ENCODE assay signal across 11 mouse cellular contexts in genomic region chr6:77213757-77214409, GRCm38 (mm10). TPM values are rescaled to one million over a fixed set of nuclear protein-coding genes. Genes with fewer than 3 reads are reported as not detected.
DNase-seq lines count a peak whose midpoint lies in the region; ATAC-seq and TF ChIP-seq lines count a peak whose summit lies in the region.
"Had no signal": no experiment of that assay in that cellular context is flagged by ENCODE, and none has a peak within 500 bp of the region (broad histone marks: within the 10 kb centered on the region; RNA-seq: fewer than 3 reads in every experiment).

No protein-coding gene starts in this region.

- no peak overlapping the region for H3K4me3 ChIP-seq in layer of hippocampus, adult 2 months
- no peak overlapping the region for H3K4me3 ChIP-seq in kidney, embryonic 14.5 days (ENCODE audit: low read length)
- H3K4me3 ChIP-seq in neural tube, embryonic 13.5 days, result no peak overlapping the region

- DNase-seq in layer of hippocampus, adult 2 months (ENCODE audit: low spot score in 2 of 2), result no peak
- no peak for DNase-seq in layer of hippocampus, postnatal 36 days
- DNase-seq in cerebellum, postnatal 25 days, result peak; percentile 55 to 61
- no peak for DNase-seq in gastrocnemius, postnatal 10 days
- DNase-seq in liver, result no peak

- no peaks in the 10 kb centered on the region for H3K36me3 ChIP-seq in kidney, embryonic 14.5 days (ENCODE audit: control insufficient read depth, insufficient read depth, low read length)
- no peaks in the 10 kb centered on the region for H3K36me3 ChIP-seq in neural tube, embryonic 13.5 days

- ATAC-seq in kidney, embryonic 14.5 days (ENCODE audit: low FRiP score, low TSS enrichment), result peak; percentile 92
- ATAC-seq in neural tube, embryonic 13.5 days (ENCODE audit: low read depth), result peak; percentile 86
- ATAC-seq in erythroid progenitor cell, adult 5-6 weeks (replicated peaks; ENCODE audit: low FRiP score, poor library complexity, severe bottlenecking), result no peak

- H3K4me2 ChIP-seq in kidney, embryonic 14.5 days (replicated peaks; ENCODE audit: low read depth, low read length), result no peak overlapping the region
- no peak overlapping the region for H3K4me2 ChIP-seq in neural tube, embryonic 13.5 days
- H3K4me2 ChIP-seq: liver, embryonic 11.5 days had no signal

- no peak overlapping the region for H3K9ac ChIP-seq in kidney, embryonic 14.5 days (ENCODE audit: low read depth, low read length)
- 0 out of 2 replicates have a peak overlapping the region, but pooled peaks have one; percentile 6 for H3K9ac ChIP-seq in neural tube, embryonic 13.5 days

- H3K27me3 ChIP-seq in kidney, embryonic 14.5 days (ENCODE audit: control insufficient read depth, insufficient read depth, low read length), result no peaks in the 10 kb centered on the region
- no peaks in the 10 kb centered on the region for H3K27me3 ChIP-seq in neural tube, embryonic 13.5 days

- peak overlapping the region; percentile 61 for H3K27ac ChIP-seq in layer of hippocampus, adult 2 months
- no peak overlapping the region for H3K27ac ChIP-seq in kidney, embryonic 14.5 days (ENCODE audit: low read depth, low read length)
- H3K27ac ChIP-seq in neural tube, embryonic 13.5 days (replicated peaks), result peak overlapping the region; percentile 30; the same call in 1 of the 2 replicates

- no peak for TF ChIP-seq CTCF in layer of hippocampus, adult 2 months (conservative IDR thresholded peaks at IDR 0.05)

- WGBS in kidney, embryonic 14.5 days, result 7% methylated on average over 3 of the region's 3 CpGs
- 0% methylated on average over 3 of the region's 3 CpGs for WGBS in neural tube, embryonic 13.5 days

- peaks cover 8% of the 10 kb centered on the region; the same call in 1 of the 2 replicates for H3K4me1 ChIP-seq in kidney, embryonic 14.5 days (ENCODE audit: control insufficient read depth, insufficient read depth, low read length)
- peaks cover 26% of the 10 kb centered on the region for H3K4me1 ChIP-seq in neural tube, embryonic 13.5 days (replicated peaks)

- no peaks in the 10 kb centered on the region for H3K9me3 ChIP-seq in kidney, embryonic 14.5 days (ENCODE audit: control insufficient read depth, low read length)
- H3K9me3 ChIP-seq in neural tube, embryonic 13.5 days, result no peaks in the 10 kb centered on the region

RNA-seq across cellular contexts. Expression of gene Lrrtm1, which starts 28.6 kb away (rescaled TPM):
- 100 to 1,000 TPM; 105 to 117 TPM for total RNA-seq in layer of hippocampus, adult 2 months (2021)
- 100 to 1,000 TPM; 114 TPM for total RNA-seq in layer of hippocampus, postnatal 36 days (2021)
- polyA plus RNA-seq in kidney, embryonic 14.5 days (2014; fragmentation: Nextera tagmentation; extraction: Ambion mirVana), result 4.2 and 5.0 TPM in 2 replicates
- 42.2 and 44.4 TPM in 2 replicates for polyA plus RNA-seq in neural tube, embryonic 13.5 days (2015; fragmentation: Nextera tagmentation; extraction: Ambion mirVana)
- under 1 TPM; 0.40 to 0.54 TPM for total RNA-seq in gastrocnemius, postnatal 10 days (2021)
- total RNA-seq in erythroid progenitor cell, adult 5-6 weeks (2015; ENCODE audit: low replicate concordance), result not detected in 2 replicates
- not detected in 2 replicates for total RNA-seq in erythroid progenitor cell, adult 5-6 weeks (2017; ENCODE audit: low replicate concordance)
- total RNA-seq: hematopoietic stem cell, adult 5-6 weeks; megakaryocyte, adult 5-6 weeks had no signal

Comparison
In these comparisons a context has a peak if more than half of its experiments do, and no peak if none do; other contexts are left out.
1. DNase-seq: peak in cerebellum, postnatal 25 days (2 of 2); none in layer of hippocampus, adult 2 months (0 of 2), layer of hippocampus, postnatal 36 days (0 of 2), gastrocnemius, postnatal 10 days (single experiment) and liver (single experiment).
2. RNA of gene Lrrtm1, which starts 28.6 kb away (total RNA-seq): 105 to 117 TPM in layer of hippocampus, adult 2 months and 114 TPM in layer of hippocampus, postnatal 36 days; 0.40 to 0.54 TPM in gastrocnemius, postnatal 10 days and not detected in erythroid progenitor cell, adult 5-6 weeks; every median in the first group is over 10 times any median in the second.